Mouse (Mus musculus) CD4-positive helper T cell, adult 2 months (primary cell): ENCODE results near the gene Fcrla.

ENCODE experiments used
- DNase-seq: peaks from one replicate; pipeline ENCODE4 v3.0.0-alpha.2; 2012; ENCODE audit warnings: low read depth, missing footprints, low spot score

The Fcrla gene

DNA sequence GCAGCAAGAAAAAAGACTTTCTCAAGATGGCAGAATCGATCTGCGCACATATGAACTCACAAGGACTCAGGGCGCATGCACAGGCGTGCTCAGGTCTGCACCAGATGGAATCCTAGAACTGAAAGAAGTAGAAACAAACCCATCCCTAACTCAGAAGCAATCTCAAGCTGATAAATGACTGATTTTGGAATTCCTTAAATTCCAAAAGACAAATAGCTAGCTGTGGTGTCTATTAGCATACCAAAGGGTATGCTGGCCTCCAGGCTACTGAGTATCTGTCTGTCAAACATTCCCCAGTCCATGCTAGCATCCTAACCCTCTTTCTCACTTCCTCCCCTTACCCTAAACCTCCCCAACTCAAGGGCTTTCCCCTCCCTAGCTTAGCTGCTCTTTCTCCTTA, 38.1 kb downstream of the Fcrla start:
- DNase-seq = no peak

DNA sequence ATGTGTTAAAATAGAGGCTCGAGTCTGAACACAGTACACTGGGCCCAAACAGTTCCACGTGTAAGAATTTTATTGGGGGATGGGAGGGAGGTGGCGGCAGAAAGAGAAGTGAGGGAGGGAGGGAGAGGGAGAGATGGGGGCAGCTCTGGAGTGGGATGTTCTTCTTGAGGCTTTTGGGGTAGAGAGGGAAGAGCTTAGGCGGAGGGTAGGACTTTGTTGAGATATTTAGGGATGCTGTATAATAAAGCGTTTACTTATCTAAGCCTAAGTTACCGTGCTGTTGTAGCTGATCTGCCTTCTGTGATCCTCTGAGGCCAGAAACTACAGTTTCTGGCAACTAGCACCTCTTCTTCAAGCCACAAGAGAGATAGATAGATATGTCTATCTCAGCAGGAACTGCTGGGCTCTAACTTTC, 41.3 kb downstream of the Fcrla start:
- no peak for DNase-seq

DNA sequence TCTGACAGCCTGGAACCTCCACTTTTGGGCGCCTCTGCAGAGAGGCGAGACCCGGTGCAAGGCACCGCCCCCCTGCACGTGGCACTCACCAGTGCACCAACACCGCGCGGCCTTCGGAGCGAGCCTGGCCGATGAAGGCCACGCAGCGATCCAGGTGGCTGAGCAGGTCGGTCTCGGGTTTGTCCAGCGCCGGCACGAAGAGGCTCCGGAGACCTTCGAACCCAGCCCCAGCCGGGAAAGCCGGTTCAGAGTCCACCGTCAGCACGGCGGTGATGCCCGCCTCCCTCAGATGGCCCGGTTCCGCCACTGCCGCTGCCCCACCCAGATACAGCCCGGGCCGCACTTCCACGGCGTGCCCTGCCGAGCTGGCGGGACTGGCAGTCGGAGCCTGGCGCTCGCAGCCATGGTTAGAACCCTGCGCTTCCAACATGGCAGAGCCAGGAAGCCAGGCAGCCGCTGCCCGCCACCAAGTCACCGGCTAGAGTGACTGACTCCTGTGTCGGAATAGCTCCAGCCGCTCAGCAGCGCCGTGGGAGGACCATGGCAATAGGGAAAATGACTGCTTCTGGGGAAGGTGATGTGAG, 42.3 kb downstream of the Fcrla start, which contains the start of the genes Gm26620 and Dusp12:
Gm26620 (plus strand) TSS at position 88 of the 584 bp plus-strand sequence.
Dusp12 (minus strand) TSS at position 563 of the 584 bp plus-strand sequence.
- DNase-seq = peak; percentile 90

DNA sequence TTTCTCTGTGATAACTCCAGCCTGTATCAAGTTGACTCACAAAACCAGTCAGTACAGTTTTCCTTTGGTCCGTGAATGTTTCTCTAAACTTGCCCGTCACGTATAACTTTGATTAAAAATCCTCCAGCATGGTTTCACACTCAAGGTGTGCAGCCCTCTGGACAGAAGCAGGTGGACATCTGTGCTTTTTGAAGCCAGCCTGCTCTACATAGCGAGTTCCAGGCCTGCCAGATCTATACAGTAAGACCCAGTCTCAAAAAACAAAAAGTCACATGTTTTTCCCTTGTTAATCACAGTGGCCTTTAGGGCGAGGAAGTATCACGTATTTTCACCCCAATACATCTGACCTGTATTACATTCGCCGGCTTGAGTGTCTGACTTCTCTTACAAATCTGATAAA, 43.0 kb downstream of the Fcrla start:
- no peak for DNase-seq

DNA sequence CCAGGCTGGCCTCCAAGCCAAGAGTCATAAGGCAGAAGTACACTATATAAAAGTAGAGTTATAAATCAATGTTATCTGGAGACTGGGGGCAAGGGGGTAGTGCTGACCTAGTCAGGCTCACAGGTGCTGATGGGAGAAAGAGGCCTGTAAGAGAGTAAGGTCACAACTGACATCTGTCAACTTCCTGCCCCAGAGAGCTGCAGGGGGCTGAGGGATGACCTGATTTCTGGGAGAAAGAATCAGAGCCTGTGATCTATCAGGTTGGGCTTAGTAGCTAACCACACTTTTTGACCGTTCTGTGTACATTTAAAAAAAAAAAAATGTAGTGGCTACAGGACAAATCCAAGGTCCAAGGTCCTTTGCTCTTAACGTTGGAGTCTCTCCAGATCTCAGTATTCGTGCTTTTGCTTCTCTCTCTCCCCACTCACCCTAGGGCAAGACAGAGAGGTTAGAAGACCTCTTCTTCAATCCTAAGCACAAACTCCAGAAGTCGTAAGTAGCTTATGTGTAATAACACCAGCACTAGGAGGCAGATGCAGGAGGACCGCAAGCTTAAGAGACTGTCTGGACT, 44.4 kb downstream of the Fcrla start:
- no peak for DNase-seq

DNA sequence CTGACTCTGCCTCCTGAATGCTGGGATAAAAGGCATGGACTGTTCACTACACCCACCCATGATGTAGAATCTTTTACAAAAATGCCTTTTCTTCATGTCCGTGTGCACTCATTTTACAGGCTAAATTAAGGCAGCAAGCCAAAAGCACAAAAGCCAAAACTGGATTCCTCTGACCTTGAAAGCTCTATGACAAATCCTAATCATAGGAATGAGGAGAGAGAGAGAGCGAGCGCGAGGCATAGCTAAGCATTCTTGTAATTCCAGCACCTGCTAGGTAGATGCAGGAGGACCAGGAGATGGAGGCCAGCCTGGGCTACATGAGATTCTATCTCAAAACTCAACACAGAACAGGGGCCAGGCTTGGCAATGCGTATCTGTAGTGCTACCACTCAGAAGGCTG, 50.5 kb downstream of the Fcrla start:
- DNase-seq = no peak

DNA sequence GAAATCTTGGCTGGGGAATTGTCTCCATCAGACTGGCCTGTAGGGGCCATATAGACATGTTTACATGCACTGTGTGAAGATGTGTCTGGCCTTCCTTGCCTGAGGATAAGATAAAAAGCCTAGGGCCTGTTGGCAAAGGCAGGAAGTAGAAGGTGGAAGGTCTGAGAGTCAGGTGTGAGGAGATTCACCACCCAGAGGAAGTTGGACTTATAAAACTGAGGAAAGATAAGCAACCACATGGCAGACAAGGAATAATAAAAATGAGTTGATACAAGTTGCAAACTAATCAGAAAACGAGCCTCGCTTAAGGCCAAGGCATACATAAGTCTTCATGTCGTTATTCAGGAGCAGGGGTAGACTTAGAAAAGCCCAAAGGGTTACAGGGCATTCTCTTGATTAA, 51.7 kb downstream of the Fcrla start:
- DNase-seq = no peak

DNA sequence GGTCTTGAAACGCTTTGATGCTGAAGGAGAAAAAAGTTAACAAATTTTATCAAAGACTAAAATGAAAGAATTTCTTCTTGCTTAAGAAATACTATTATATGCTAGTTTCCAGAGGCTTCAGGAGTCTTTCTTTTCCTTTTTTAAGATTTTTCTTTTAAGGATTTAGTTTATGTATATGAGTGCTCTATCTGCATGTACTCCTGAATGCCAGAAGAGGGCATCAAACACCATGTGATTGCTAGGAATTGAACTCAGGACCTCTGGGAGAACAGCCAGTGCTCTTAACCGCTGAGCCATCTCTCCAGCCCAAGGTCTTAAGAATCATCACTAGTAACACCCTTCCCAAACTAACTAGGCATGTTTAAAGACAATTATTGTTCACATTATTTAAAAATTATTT, 55.4 kb downstream of the Fcrla start:
- DNase-seq = no peak

DNA sequence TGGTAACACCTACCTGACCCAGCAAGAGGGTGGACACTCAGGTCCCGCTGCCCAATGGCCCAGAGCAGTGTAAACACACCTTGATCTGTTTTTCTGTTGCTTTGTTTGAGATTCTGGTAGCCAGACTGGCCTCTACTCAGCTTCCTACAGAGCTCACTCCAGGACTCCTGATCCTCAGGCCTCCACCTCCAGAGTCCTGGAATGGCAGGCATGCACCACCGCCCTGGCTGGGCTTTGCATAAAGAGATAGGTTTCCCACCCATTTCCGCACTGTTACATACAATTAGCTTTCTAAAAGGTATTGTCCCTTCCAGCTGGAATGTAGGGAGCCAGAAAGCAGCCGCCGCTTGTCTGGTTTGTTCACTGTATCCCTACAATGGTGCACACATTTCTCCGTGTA, 56.0 kb downstream of the Fcrla start:
- no peak for DNase-seq

DNA sequence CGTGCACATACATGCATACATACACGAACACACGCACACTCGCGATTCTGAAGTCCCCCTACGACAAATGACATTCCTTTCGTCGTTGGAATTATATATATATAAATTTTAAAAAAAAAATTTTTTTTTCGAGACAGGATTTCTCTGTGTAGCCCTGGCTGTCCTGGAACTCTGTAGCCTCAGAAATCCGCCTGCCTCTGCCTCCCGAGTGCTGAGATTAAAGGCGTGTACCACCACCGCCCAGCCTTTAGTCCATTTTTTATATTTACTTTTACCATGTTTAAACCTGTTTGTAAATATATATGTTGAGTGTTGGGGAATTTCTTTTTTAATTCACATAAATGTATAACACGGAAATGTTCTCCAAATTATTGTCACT, 58.5 kb downstream of the Fcrla start:
- DNase-seq = no peak

DNA sequence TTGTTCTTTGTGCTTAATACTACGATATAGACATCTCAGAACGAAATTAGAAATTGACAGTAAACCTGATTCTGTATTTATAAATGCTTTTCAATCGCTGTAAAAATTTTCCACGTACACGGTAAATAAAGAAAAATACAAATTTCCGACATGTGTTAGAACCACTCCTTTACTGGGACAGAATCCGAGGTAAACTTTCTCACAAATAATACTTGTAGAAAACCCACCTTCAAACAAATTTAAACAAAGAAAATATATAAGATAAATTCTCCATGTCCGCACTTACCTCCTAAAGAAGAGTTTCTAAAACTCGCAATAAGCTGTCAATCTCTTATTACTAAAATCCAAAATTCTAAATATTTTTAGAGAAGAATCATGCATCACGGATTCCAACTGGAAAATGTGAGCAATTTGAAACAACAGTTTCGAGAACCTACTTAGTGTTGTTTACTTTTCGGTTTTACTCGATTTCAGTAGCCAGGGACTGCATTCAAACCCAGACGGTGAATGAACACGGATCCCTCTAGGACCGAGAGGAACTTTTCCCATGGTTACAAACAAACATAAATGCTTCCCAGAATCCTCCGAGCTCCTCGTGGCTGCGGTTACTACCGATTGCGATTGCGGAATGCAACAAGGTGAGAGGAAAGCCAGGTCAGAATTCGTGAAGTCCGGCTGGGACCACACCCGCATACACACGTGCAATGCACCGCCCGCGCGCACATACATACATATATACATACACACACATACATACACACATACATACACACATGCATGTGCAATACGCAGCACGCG, 59.1 kb downstream of the Fcrla start:
- peak; percentile 64 for DNase-seq

DNA sequence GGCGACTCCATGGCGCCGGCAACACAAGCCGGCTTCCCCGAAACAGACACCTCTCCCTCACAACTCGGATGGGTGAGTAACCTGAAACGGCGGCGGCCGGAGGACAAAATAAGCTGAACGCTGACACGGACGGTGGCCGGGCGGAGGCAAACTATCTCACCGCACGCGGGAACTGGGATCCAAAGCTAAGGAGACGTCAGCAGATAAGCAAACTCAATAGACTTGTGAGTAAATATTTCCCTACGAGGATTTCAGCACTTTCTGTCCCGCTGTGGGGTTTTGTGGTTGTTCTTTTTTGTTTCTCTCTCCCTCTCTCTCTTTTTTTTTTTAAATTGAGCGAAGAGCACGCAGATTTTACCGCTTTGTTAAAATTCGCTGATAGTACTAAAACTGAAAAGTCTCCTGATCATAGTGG, 59.7 kb downstream of the Fcrla start, which contains the start of gene Atf6:
Atf6 (minus strand) TSS at position 81 of the 415 bp plus-strand sequence.
- peak; percentile 88 for DNase-seq
